Mouse (Mus musculus) liver, embryonic 16.5 days (tissue): ENCODE measurements around the gene Rnf152. TPM values are rescaled to one million over a fixed set of nuclear protein-coding genes. Genes with fewer than 3 reads are reported as not detected.

ENCODE experiments used
- ATAC-seq: fragments of 200-750 bp; cut with Nextera tagmentation; 2 replicates; pipeline ENCODE4 v1.8.0; 2017; ENCODE audit warnings: low read depth, mild to moderate bottlenecking, moderate number of reproducible peaks, moderate library complexity
- H3K27ac ChIP-seq: fragments of 300-500 bp; sonication (generic); 2 replicates; pipeline ENCODE4 v1.5.1; 2014; ENCODE audit warnings: mild to moderate bottlenecking, low read length
- H3K27me3 ChIP-seq: fragments of 300-500 bp; sonication (generic); 2 replicates; pipeline ENCODE4 v1.6.1; 2014; ENCODE audit warnings: low read depth, low read length, mixed read lengths; ENCODE audit not compliant: control insufficient read depth, insufficient read depth
- H3K36me3 ChIP-seq: fragments of 300-500 bp; sonication (generic); 2 replicates; pipeline ENCODE4 v1.6.1; 2014; ENCODE audit warnings: mild to moderate bottlenecking; ENCODE audit not compliant: control insufficient read depth, insufficient read depth
- H3K4me1 ChIP-seq: fragments of 300-500 bp; sonication (generic); 2 replicates; pipeline ENCODE4 v1.6.1; 2014; ENCODE audit warnings: low read depth, low read length, mixed read lengths; ENCODE audit not compliant: control insufficient read depth
- H3K4me2 ChIP-seq: fragments of 300-500 bp; sonication (generic); 2 replicates; pipeline ENCODE4 v1.6.1; 2014; ENCODE audit warnings: low read depth, low read length, mixed read lengths
- H3K4me3 ChIP-seq: fragments of 300-500 bp; sonication (generic); 2 replicates; pipeline ENCODE4 v1.5.1; 2014; ENCODE audit warnings: low read depth, mild to moderate bottlenecking, low read length
- H3K9ac ChIP-seq: fragments of 300-500 bp; sonication (generic); 2 replicates; pipeline ENCODE4 v1.6.1; 2014; ENCODE audit warnings: low read depth, low read length
- H3K9me3 ChIP-seq: fragments of 300-500 bp; sonication (generic); replicated peaks from 2 replicates; pipeline ENCODE4 v1.6.1; 2016; ENCODE audit warnings: low read length; ENCODE audit not compliant: control insufficient read depth
- WGBS: fragments of 180-500 bp; shearing (Covaris S2); extraction: QIAGEN DNeasy Blood & Tissue Kit; methylation state at CpG from one replicate; pipeline ENCODE4 v1.1.7; 2014; ENCODE audit not compliant: insufficient replicate concordance; 5-methylcytosine and 5-hydroxymethylcytosine counted together
- polyA plus RNA-seq: library from polyadenylated mRNA; unstranded; fragments of >200 nt; fragmentation: Nextera tagmentation; extraction: Ambion mirVana; gene quantifications from 2 replicates; pipeline ENCODE4 v1.2.1, GENCODE M21; 2015

Gene Rnf152
- polyA plus RNA-seq, 1 experiment from 2014 or later, result 0.19 TPM

DNA sequence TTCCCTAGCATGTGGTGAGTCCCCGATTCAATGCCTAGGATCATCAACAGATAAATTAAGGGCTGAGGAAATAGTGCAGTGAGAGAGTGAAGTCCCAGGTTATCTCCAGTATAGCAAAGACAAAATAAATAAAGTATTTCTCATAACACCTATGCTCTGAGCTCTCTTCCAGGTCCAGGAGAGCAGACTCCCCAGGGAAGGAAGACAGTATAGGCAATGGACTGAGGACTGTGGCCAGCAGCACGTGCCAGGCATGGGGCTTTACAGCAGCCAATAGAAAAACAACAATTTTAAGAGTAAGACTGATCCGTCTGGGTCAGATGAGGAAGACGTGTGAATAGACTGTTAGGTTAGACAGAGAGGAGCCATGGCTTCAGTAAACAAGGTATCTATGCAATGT is 69.0 kb downstream of the Rnf152 start:
- no peak for ATAC-seq
- H3K9me3 ChIP-seq, result no peaks in the 10 kb centered on the region
- H3K9ac ChIP-seq, result no peak overlapping the region
- no peak overlapping the region for H3K4me3 ChIP-seq
- no peak overlapping the region for H3K4me2 ChIP-seq
- 52% methylated on average over 4 of the region's 4 CpGs for WGBS
- H3K36me3 ChIP-seq, result no peaks in the 10 kb centered on the region
- H3K27me3 ChIP-seq, result no peaks in the 10 kb centered on the region
- H3K27ac ChIP-seq, result no peak overlapping the region
- no peaks in the 10 kb centered on the region for H3K4me1 ChIP-seq

DNA sequence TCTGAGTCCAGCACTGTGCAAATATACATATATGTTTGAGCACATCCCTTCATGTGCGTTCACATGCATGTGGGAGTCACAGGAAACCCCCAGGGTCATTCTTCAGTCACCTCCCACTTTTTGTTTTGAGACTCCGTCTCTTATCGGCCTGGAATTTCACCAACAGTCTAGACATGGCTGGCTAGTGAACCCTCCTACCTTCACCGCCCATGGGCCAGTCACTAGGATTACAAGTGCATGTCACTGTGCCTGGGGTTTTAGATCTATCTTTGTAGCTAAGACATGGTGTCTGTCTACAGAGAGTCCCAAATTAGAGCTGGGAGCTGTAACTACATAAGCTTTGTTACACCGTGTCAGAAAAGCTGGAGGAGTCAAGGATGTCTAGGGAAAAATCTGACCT is 69.6 kb downstream of the Rnf152 start:
- Histone ChIP-seq H3K4me3 (no peak overlapping the region), H3K4me2 (no peak overlapping the region), H3K36me3 (no peaks in the 10 kb centered on the region), H3K9ac (no peak overlapping the region), H3K27me3 (no peaks in the 10 kb centered on the region), H3K4me1 (no peaks in the 10 kb centered on the region), H3K27ac (no peak overlapping the region), H3K9me3 (no peaks in the 10 kb centered on the region)
- ATAC-seq, result no peak
- WGBS, result 67% methylated on average over 5 of the region's 5 CpGs

DNA sequence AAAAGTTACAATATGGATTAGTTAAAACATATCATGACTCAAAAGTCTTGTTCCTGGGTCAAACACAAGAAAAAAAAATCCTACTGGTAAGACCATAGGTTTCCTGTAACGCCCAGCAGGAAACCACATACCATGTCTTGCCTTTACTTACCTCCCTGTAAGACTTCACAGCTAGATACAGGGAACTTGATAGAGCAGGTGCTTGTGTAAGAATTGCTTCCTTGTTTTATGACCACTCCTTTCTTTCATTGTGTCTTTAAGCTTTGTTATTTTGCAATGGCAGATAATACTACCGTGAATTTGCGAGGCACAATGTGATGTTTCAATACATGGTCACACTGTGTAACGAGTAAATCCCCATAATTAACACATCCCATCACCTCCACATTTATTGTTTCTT is 71.5 kb downstream of the Rnf152 start:
- no peak for ATAC-seq
- no peak overlapping the region for H3K9ac ChIP-seq
- H3K4me2 ChIP-seq, result no peak overlapping the region
- H3K36me3 ChIP-seq, result no peaks in the 10 kb centered on the region
- no peaks in the 10 kb centered on the region for H3K9me3 ChIP-seq
- no peaks in the 10 kb centered on the region for H3K4me1 ChIP-seq
- WGBS, result 54% methylated on average over 4 of the region's 4 CpGs
- H3K27ac ChIP-seq, result no peak overlapping the region
- H3K4me3 ChIP-seq, result no peak overlapping the region
- H3K27me3 ChIP-seq, result no peaks in the 10 kb centered on the region

DNA sequence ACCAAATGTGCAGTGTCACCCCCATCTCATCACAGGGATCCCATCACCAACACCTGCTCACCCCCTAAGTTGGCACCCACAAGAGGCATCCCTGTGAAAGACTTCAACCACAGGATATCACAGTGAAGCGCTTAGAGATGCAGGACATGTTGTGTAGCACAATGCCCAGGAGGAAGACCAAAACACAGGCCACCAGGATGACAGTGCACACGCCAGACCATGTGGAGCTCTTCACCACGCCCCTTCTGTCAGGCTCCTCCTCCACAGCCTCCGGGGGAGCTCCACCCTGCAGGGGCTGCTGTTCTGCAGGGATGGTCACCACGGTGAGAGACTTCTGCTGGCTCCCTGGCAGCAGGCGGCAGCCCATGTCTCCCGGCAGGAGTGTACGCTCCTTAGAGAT is 72.4 kb downstream of the Rnf152 start:
- Histone ChIP-seq H3K9me3 (no peaks in the 10 kb centered on the region), H3K4me3 (no peak overlapping the region), H3K4me1 (no peaks in the 10 kb centered on the region), H3K27me3 (no peaks in the 10 kb centered on the region), H3K27ac (no peak overlapping the region), H3K36me3 (no peaks in the 10 kb centered on the region), H3K9ac (no peak overlapping the region), H3K4me2 (no peak overlapping the region)
- no peak for ATAC-seq
- WGBS, result 49% methylated on average over 8 of the region's 8 CpGs

DNA sequence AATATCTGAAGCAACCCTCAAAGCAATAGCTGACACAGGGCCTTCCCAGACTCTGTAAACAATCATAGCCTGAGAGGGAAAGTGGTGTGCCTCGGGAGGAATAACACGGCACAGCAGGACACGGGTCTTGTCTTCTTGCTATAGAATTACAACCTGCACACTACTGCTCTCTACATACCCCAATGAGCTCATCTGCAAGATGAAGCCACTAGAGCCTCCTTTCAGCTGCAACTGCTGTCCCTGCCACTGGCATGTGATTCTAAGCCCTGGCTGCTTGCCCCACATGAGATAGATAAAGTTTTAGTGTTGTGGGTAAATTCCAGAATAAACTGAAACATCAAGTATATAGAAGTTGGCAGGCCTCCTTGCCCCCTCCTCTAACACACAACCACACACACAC is 75.2 kb downstream of the Rnf152 start:
- no peak for ATAC-seq
- Histone ChIP-seq H3K27me3 (no peaks in the 10 kb centered on the region), H3K4me1 (no peaks in the 10 kb centered on the region), H3K36me3 (no peaks in the 10 kb centered on the region), H3K27ac (no peak overlapping the region), H3K9me3 (no peaks in the 10 kb centered on the region), H3K4me3 (no peak overlapping the region), H3K9ac (no peak overlapping the region), H3K4me2 (no peak overlapping the region)
- WGBS, result 62% methylated on average over 3 of the region's 3 CpGs

DNA sequence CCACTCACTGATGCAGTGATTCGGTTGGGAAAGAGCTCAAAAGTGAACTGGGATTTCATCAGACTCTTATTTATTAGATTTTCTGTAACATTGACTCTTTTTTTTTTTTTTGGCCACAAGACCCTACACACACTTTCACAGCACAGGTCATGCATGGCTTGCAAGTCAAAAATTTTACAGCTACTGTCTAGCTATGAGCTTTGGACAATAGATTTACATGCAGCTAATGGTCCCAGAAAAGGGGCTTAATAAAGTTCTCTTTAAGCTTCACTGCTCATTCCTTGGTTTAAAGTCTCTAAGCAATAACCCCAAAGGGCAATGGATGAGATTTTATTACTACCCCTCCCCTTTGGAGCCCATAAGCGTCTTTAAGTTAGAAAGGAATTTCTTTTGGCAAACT is 76.3 kb downstream of the Rnf152 start:
- no peak overlapping the region for H3K9ac ChIP-seq
- H3K4me1 ChIP-seq, result no peaks in the 10 kb centered on the region
- 59% methylated on average over 2 of the region's 2 CpGs for WGBS
- H3K36me3 ChIP-seq, result no peaks in the 10 kb centered on the region
- H3K27me3 ChIP-seq, result no peaks in the 10 kb centered on the region
- H3K4me2 ChIP-seq, result no peak overlapping the region
- ATAC-seq, result no peak
- no peak overlapping the region for H3K4me3 ChIP-seq
- H3K9me3 ChIP-seq, result no peaks in the 10 kb centered on the region
- no peak overlapping the region for H3K27ac ChIP-seq

DNA sequence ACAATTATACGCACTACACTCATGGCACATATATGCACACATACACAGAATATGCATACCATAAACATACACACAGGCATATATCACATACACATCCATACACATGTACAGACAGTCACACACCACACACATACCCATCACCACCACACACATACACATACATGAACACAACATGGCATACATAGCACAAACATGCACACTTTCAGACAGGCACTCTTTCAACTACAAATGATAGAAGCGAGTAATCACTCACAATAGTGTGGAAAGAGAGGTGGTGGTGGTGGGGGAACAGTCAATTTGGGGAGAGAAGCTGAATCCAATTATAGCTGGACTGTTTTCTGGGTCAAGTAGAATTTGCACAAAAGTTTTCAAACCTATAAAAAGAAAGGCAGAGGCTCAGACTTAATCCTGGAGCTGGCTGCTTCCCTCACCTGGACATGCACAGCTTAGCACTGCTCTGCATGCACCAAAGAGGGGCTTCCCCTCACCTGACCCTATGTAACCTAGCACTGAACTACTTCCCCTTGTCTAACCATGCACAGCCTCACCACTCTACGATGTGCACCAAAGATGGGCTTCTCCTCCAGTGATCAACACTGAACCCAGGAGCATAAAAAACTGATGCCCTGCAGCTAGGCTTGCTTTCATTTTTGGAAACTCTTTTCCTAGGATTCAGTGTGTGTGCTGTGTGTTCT is 81.9 kb downstream of the Rnf152 start:
- H3K4me3 ChIP-seq, result no peak overlapping the region
- 60% methylated on average over 3 of the region's 3 CpGs for WGBS
- no peak overlapping the region for H3K4me2 ChIP-seq
- no peak overlapping the region for H3K9ac ChIP-seq
- no peak for ATAC-seq
- no peaks in the 10 kb centered on the region for H3K4me1 ChIP-seq
- H3K36me3 ChIP-seq, result no peaks in the 10 kb centered on the region
- no peak overlapping the region for H3K27ac ChIP-seq
- H3K27me3 ChIP-seq, result no peaks in the 10 kb centered on the region
- H3K9me3 ChIP-seq, result no peaks in the 10 kb centered on the region

DNA sequence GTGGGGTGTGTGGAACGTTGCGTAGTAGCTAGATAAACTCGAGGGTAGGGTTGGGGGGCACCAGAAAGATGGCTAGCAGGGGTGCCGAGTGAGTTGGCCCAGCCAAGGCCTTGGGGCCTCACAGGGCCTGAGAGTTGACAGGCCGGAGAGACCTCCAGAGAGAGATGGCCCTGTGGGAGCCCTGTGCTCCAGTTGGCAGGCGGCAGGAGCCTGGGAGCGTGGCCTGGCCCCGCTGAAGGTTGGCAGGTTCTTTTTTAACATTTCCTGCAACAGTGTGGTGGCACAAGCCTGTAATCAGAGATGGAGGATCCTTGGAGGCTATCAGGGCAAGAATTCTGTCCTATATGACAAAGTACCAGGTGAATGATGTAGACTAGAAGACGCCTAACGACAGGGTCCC is 85.4 kb downstream of the Rnf152 start:
- H3K9me3 ChIP-seq, result no peaks in the 10 kb centered on the region
- H3K27ac ChIP-seq, result no peak overlapping the region
- no peak overlapping the region for H3K9ac ChIP-seq
- H3K4me1 ChIP-seq, result no peaks in the 10 kb centered on the region
- no peaks in the 10 kb centered on the region for H3K27me3 ChIP-seq
- H3K4me2 ChIP-seq, result no peak overlapping the region
- no peak overlapping the region for H3K4me3 ChIP-seq
- H3K36me3 ChIP-seq, result no peaks in the 10 kb centered on the region
- WGBS, result 69% methylated on average over 10 of the region's 10 CpGs
- no peak for ATAC-seq

DNA sequence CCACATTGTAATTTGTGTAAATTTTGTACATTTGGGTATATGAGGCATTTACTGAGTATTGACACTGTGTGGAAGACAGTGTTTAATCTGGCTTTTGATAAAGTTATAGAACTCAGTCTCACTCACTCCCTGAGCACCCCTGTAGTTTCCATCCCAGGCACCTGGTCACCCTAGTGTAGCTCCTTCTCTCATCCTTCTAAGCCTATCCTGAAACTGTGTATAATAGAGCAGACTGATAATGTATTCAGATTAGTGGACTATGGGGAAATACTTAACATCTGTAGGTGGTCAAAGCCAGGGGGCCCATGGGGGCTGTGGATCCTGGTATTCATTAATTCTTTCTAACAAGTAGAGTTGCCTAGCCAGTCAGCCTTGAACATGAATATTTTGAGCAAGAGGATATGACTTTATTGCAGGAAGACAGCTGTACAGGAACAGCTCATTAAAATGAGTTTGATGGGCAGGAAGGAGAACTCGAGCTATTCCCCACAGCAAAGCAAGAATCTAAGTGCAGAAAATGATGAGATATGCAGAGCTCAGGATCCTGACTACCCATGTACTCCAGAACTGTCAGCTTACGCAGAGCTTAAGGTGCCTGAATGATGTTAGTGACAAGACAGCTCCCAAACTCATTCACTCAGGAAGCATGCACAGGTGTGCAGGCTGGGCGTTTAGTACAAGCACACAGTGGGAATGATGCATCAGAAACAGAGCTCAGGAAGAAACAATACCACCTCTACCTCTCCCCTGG is 93.1 kb downstream of the Rnf152 start:
- H3K4me3 ChIP-seq, result no peak overlapping the region
- no peaks in the 10 kb centered on the region for H3K27me3 ChIP-seq
- WGBS, result 44% methylated on average over 3 of the region's 3 CpGs
- no peak for ATAC-seq
- no peaks in the 10 kb centered on the region for H3K36me3 ChIP-seq
- H3K4me2 ChIP-seq, result no peak overlapping the region
- H3K9ac ChIP-seq, result no peak overlapping the region
- no peak overlapping the region for H3K27ac ChIP-seq
- no peaks in the 10 kb centered on the region for H3K9me3 ChIP-seq
- no peaks in the 10 kb centered on the region for H3K4me1 ChIP-seq
